Mouse (Mus musculus) thymus, postnatal 14 days (tissue): ENCODE measurements at regions not wholly inside any gene's neighbourhood (a gene's known extent, or its start where the extent isn't known, plus 50 kb on each side); places are given as distances from the start of the nearest gene placed in this dataset.

ENCODE experiments used
- DNase-seq: peaks from one replicate; pipeline ENCODE4 v3.0.0; 2021

DNA sequence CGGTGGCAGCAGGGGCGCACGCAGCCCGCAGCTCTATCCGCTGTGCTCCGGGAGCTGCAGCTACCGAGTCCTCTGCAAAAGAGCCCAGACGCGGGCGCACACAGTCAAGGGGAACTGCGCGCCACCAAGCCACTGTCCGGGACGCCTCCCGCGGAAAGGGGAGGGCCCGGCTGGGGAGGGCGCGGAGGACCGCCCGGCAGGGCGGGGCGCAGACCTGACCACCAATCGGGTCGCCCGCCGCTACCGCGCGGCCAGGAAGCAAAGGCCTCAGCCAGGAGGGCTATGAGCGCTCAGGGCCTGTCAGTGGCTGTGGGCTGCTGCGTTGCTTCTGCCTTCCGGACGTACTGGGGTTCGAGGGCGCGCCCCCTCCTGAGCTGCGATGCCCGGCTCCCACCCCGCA lies 1034.5 kb downstream of the Gm10330 start:
- DNase-seq: peak; percentile 10

DNA sequence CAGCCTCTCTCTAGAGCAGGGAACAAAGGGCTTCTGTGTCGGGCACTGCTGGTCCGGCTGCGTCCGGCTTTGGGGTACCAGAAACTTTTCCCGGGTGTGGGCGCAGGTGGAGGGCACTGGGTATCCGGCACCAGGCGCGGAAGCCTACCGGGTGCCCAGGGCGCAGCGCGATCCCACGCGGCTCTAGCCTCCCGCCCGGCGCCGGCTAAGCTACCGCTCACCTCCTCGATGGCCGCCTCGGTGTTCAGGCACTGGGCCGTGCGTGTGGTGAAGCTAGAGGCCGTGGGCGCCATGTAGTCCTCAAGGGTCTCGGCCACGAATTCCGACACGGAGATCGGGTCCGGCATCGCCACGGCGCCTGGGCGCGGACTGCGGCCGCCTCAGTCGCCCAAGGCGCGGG lies 1035.0 kb downstream of the Gm10330 start:
- peak; percentile 2 for DNase-seq
